Mouse (Mus musculus) heart, adult 2 months (tissue): ENCODE results near the gene Dsp.

Source experiments
- CTCF ChIP-seq: fragments of 200-600 bp; IDR thresholded peaks from 2 replicates; pipeline ENCODE4 v1.8.1; 2022; ENCODE audit warnings: antibody characterized with exemption, mild to moderate bottlenecking, moderate library complexity
- POLR2A ChIP-seq: fragments of 200-500 bp; IDR thresholded peaks from 2 replicates; pipeline ENCODE4 v1.6.1; 2011; ENCODE audit warnings: mild to moderate bottlenecking, low read depth, low read length, control low read depth; ENCODE audit not compliant: insufficient read depth

DNA sequence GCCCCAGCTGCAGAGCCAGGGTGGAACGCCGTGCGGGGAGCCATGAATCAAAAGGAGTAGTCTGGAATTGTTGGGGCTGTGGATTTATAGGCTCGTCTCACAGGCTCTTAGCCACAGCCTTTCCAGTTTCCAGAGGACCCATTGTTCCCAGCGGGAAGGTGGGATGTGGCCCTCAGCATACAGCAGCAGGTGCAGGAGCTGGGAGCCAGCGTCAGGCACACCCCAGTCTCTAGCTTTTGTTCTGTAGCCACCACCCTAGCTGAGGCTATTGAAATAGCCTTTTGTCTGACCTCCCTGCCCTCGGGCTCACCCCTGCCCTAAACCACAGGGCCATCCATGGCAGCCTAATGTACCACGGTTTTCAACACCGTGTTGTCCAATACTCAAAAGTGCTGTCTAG lies 42.0 kb upstream of the Dsp start:
- TF ChIP-seq CTCF, result no peak
- TF ChIP-seq POLR2A, result no peak
